Mouse (Mus musculus): ENCODE measurements at regions not wholly inside any gene's neighbourhood (a gene's known extent, or its start where the extent isn't known, plus 50 kb on each side); places are given as distances from the start of the nearest gene placed in this dataset.

DNA sequence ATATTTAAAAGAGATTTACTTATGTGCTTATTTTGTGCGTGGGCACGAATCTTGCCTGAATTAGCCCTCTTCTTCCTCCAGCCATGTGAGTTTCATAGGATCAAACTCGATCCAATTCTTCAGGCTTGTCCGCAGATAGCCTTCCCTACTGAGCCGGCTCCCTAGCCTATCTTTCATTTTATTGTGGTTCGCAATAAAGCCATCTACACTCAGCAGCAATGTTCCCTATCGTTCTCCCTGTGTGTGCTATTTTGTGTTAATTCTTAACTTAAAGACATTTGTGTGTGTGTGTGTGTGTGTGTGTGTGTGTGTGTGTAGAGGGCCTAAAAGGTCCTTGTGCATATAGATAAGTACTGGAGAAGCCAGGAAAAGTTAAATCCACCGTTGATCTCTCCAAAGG lies 211.8 kb upstream of the Prickle1 start:
- H3K9me3 ChIP-seq (ENCODE audit: control insufficient read depth, low read length): no peaks in the 10 kb centered on the region
- no peak overlapping the region for H3K9ac ChIP-seq (ENCODE audit: low read depth, low read length)
- 89% methylated on average over 8 of the region's 8 CpGs for WGBS
- DNase-seq (ENCODE audit: low spot score): no peak
- no peaks in the 10 kb centered on the region for H3K36me3 ChIP-seq (ENCODE audit: control insufficient read depth, insufficient read depth, low read length)
- H3K4me2 ChIP-seq (ENCODE audit: low read depth, low read length): no peak overlapping the region
- no peaks in the 10 kb centered on the region for H3K4me1 ChIP-seq (ENCODE audit: control insufficient read depth, insufficient read depth, low read length)
- no peak overlapping the region for H3K27ac ChIP-seq (replicated peaks; ENCODE audit: low read depth, low read length)
- H3K27me3 ChIP-seq (replicated peaks; ENCODE audit: control insufficient read depth, insufficient read depth, low read length): no peaks in the 10 kb centered on the region
- no peak overlapping the region for H3K4me3 ChIP-seq (ENCODE audit: low read depth, low read length)
- ATAC-seq (ENCODE audit: low read depth): no peak

- no peaks in the 10 kb centered on the region for H3K9me3 ChIP-seq (ENCODE audit: control insufficient read depth, low read length)
- DNase-seq (ENCODE audit: low spot score) (no peak), ATAC-seq (ENCODE audit: low read depth) (no peak)
- H3K4me2 ChIP-seq (ENCODE audit: low read depth, low read length): no peak overlapping the region
- H3K4me1 ChIP-seq (ENCODE audit: control insufficient read depth, insufficient read depth, low read length): no peaks in the 10 kb centered on the region
- no peak overlapping the region for H3K27ac ChIP-seq (replicated peaks; ENCODE audit: low read depth, low read length)
- H3K4me3 ChIP-seq (ENCODE audit: low read depth, low read length): no peak overlapping the region
- WGBS: 78% methylated on average over 9 of the region's 9 CpGs
- no peaks in the 10 kb centered on the region for H3K36me3 ChIP-seq (ENCODE audit: control insufficient read depth, insufficient read depth, low read length)
- no peaks in the 10 kb centered on the region for H3K27me3 ChIP-seq (replicated peaks; ENCODE audit: control insufficient read depth, insufficient read depth, low read length)
- no peak overlapping the region for H3K9ac ChIP-seq (ENCODE audit: low read depth, low read length)
These were observed 209.0 kb upstream of the Prickle1 start for GRCm38 (mm10) chr15:93804703-93805102.

DNA sequence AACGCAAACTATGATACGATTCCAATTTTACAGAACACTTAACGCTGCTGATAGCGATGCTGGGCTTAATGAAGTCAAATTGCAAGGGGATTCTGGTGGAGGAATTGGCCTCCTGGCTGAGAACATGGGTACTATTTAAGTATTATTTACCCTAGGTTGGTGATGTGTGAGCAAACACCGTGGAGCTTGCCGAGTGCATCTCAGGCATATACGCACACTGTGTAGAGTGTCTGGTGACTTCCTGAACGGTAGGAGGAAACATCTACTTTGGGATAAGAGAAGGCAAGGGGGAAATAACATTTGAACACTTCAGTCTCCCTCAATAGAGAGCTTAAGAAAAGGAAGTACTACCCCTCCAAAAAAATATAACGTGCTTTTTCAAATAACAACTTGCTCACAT lies 194.8 kb upstream of the Prickle1 start:
- Histone ChIP-seq H3K4me2 (ENCODE audit: low read depth, low read length) (no peak overlapping the region), H3K9me3 (ENCODE audit: control insufficient read depth, low read length) (no peaks in the 10 kb centered on the region), H3K4me3 (ENCODE audit: low read depth, low read length) (no peak overlapping the region), H3K9ac (ENCODE audit: low read depth, low read length) (no peak overlapping the region), H3K4me1 (ENCODE audit: control insufficient read depth, insufficient read depth, low read length) (peaks cover 23% of the 10 kb centered on the region), H3K36me3 (ENCODE audit: control insufficient read depth, insufficient read depth, low read length) (no peaks in the 10 kb centered on the region), H3K27ac (replicated peaks; ENCODE audit: low read depth, low read length) (no peak overlapping the region), H3K27me3 (replicated peaks; ENCODE audit: control insufficient read depth, insufficient read depth, low read length) (no peaks in the 10 kb centered on the region)
- 76% methylated on average over 9 of the region's 9 CpGs for WGBS
- no peak for DNase-seq (ENCODE audit: low spot score)
- no peak for ATAC-seq (ENCODE audit: low read depth)

- H3K36me3 ChIP-seq (ENCODE audit: control insufficient read depth, insufficient read depth, low read length): no peaks in the 10 kb centered on the region
- WGBS: 80% methylated on average over 3 of the region's 3 CpGs
- no peak for ATAC-seq (ENCODE audit: low read depth)
- peaks cover 25% of the 10 kb centered on the region for H3K4me1 ChIP-seq (ENCODE audit: control insufficient read depth, insufficient read depth, low read length)
- H3K4me3 ChIP-seq (ENCODE audit: low read depth, low read length): no peak overlapping the region
- no peaks in the 10 kb centered on the region for H3K27me3 ChIP-seq (replicated peaks; ENCODE audit: control insufficient read depth, insufficient read depth, low read length)
- no peak overlapping the region for H3K9ac ChIP-seq (ENCODE audit: low read depth, low read length)
- no peak for DNase-seq (ENCODE audit: low spot score)
- no peak overlapping the region for H3K4me2 ChIP-seq (ENCODE audit: low read depth, low read length)
- no peak overlapping the region for H3K27ac ChIP-seq (replicated peaks; ENCODE audit: low read depth, low read length)
- no peaks in the 10 kb centered on the region for H3K9me3 ChIP-seq (ENCODE audit: control insufficient read depth, low read length)
These were observed 194.1 kb upstream of the Prickle1 start for GRCm38 (mm10) chr15:93789762-93790161.

DNA sequence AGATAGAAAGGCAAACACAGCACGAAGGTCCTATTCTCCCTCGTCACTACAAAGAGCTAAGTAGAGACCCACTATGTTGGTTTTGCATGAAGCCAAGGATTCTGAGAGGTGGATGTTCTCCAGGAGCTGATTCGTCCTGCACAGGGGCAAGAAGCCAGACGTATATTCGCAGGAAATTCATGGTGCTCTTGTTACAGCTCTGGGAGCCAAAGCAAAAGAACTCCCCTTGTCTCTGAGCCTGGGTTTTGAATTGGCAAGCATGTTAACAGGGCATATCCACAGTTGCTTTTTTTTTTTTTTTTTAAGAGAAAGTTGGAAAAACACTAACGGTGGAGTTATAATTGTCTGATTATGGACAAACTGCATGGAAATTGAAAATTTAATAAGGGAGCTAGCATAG lies 191.7 kb upstream of the Prickle1 start:
- Histone ChIP-seq H3K36me3 (ENCODE audit: control insufficient read depth, insufficient read depth, low read length) (no peaks in the 10 kb centered on the region), H3K27ac (replicated peaks; ENCODE audit: low read depth, low read length) (peak overlapping the region; percentile 46), H3K9ac (ENCODE audit: low read depth, low read length) (no peak overlapping the region), H3K9me3 (ENCODE audit: control insufficient read depth, low read length) (no peaks in the 10 kb centered on the region), H3K27me3 (replicated peaks; ENCODE audit: control insufficient read depth, insufficient read depth, low read length) (no peaks in the 10 kb centered on the region), H3K4me2 (ENCODE audit: low read depth, low read length) (no peak overlapping the region), H3K4me3 (ENCODE audit: low read depth, low read length) (no peak overlapping the region), H3K4me1 (ENCODE audit: control insufficient read depth, insufficient read depth, low read length) (peaks cover 25% of the 10 kb centered on the region)
- WGBS: 70% methylated on average over 6 of the region's 6 CpGs
- DNase-seq (ENCODE audit: low spot score): peak; percentile 85
- peak; percentile 60; the same call in 1 of the 2 replicates for ATAC-seq (ENCODE audit: low read depth)

DNA sequence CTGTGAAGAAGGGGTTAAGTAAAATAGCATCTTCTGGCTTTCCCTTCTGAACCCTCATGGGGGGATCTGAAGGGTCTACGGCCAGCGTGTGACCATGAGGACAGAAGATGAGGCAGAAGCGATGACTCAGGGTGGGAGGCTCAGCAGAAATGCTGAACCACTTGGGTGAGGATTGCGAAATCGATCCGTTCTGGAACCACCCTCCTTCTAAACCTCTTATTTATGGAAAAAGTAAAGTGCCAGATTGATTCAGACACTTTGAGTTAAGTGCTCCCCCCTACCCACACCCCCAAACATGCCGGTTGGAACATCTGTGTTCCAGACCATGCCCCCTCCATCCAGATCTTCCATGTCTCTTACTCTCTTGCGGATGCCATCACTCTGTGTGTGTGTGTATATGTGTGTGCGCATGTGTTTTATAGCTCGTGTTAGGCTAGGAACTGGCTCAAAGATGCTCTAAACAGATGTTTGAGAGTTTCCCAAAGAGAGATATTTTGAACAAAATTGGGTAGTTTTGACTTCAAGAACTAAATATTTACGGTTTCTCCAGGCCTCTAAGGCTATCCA lies 190.2 kb upstream of the Prickle1 start:
- 0 out of 2 replicates have a peak, but pooled peaks cover 18% of the 10 kb centered on the region for H3K4me1 ChIP-seq (ENCODE audit: control insufficient read depth, insufficient read depth, low read length)
- ATAC-seq (ENCODE audit: low read depth): peak; percentile 47; the same call in 1 of the 2 replicates
- no peak overlapping the region for H3K9ac ChIP-seq (ENCODE audit: low read depth, low read length)
- peak; percentile 71 for DNase-seq (ENCODE audit: low spot score)
- H3K36me3 ChIP-seq (ENCODE audit: control insufficient read depth, insufficient read depth, low read length): no peaks in the 10 kb centered on the region
- 65% methylated on average over 11 of the region's 11 CpGs for WGBS
- no peak overlapping the region for H3K4me2 ChIP-seq (ENCODE audit: low read depth, low read length)
- H3K27me3 ChIP-seq (replicated peaks; ENCODE audit: control insufficient read depth, insufficient read depth, low read length): no peaks in the 10 kb centered on the region
- no peaks in the 10 kb centered on the region for H3K9me3 ChIP-seq (ENCODE audit: control insufficient read depth, low read length)
- H3K27ac ChIP-seq (replicated peaks; ENCODE audit: low read depth, low read length): peak overlapping the region; percentile 41; the same call in 1 of the 2 replicates
- no peak overlapping the region for H3K4me3 ChIP-seq (ENCODE audit: low read depth, low read length)

DNA sequence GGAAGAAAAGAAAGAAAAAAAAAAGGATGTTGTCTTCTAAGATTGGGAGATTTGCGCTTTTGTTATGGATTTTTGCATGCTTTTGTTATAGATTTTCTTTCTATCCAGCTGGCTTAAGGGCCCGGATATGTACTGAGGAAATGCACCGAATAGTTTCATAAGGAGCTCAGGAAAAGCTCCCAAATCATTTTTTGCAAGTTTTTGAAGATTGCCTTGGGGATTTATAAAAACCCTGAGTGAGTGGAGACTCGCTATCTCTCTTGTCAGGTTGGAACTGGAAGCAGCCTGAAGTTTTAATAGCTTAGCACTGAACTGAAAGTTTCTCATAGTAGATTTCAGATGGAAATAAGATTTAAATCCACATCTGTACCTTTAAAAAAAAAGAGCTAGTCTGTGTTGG lies 188.0 kb upstream of the Prickle1 start:
- H3K9ac ChIP-seq (ENCODE audit: low read depth, low read length): no peak overlapping the region
- H3K9me3 ChIP-seq (ENCODE audit: control insufficient read depth, low read length): no peaks in the 10 kb centered on the region
- H3K27me3 ChIP-seq (replicated peaks; ENCODE audit: control insufficient read depth, insufficient read depth, low read length): no peaks in the 10 kb centered on the region
- no peak overlapping the region for H3K4me2 ChIP-seq (ENCODE audit: low read depth, low read length)
- H3K36me3 ChIP-seq (ENCODE audit: control insufficient read depth, insufficient read depth, low read length): no peaks in the 10 kb centered on the region
- no peak for ATAC-seq (ENCODE audit: low read depth)
- H3K4me3 ChIP-seq (ENCODE audit: low read depth, low read length): no peak overlapping the region
- peak; percentile 20 for DNase-seq (ENCODE audit: low spot score)
- H3K27ac ChIP-seq (replicated peaks; ENCODE audit: low read depth, low read length): no peak overlapping the region
- 74% methylated on average over 4 of the region's 4 CpGs for WGBS
- 0 out of 2 replicates have a peak, but pooled peaks cover 15% of the 10 kb centered on the region for H3K4me1 ChIP-seq (ENCODE audit: control insufficient read depth, insufficient read depth, low read length)

DNA sequence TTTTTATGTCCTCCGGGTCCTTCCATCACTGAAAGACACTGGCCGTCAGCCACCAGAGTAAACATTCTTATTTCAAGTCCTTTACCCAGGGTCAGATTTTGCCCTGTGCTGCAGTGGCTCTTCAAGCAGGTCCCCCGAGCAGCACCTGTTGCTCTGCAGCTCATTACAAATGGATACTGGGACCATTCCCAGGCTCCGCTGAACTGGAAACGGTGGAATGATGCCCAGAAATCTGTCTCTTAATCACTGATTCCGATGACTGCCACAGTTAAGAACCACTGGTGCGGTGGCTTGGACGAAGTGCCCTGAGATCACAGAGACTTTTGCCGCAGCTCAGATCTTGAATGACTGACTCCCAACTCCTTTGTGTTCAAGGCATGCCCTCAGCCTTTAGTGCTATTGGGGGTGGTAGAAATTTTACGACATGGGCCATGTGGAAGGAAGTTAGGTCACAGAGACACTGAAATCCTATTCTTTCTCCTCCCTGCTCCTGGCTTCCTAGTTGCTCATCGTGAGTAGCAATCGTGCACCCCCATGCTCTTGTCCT lies 179.6 kb upstream of the Prickle1 start:
- ATAC-seq (ENCODE audit: low read depth): no peak
- H3K9ac ChIP-seq (ENCODE audit: low read depth, low read length): no peak overlapping the region
- no peak overlapping the region for H3K4me3 ChIP-seq (ENCODE audit: low read depth, low read length)
- H3K4me2 ChIP-seq (ENCODE audit: low read depth, low read length): no peak overlapping the region
- WGBS: 77% methylated on average over 12 of the region's 12 CpGs
- H3K4me1 ChIP-seq (ENCODE audit: control insufficient read depth, insufficient read depth, low read length): no peaks in the 10 kb centered on the region
- no peak overlapping the region for H3K27ac ChIP-seq (replicated peaks; ENCODE audit: low read depth, low read length)
- no peaks in the 10 kb centered on the region for H3K36me3 ChIP-seq (ENCODE audit: control insufficient read depth, insufficient read depth, low read length)
- no peaks in the 10 kb centered on the region for H3K9me3 ChIP-seq (ENCODE audit: control insufficient read depth, low read length)
- peak; percentile 43 for DNase-seq (ENCODE audit: low spot score)
- no peaks in the 10 kb centered on the region for H3K27me3 ChIP-seq (replicated peaks; ENCODE audit: control insufficient read depth, insufficient read depth, low read length)

DNA sequence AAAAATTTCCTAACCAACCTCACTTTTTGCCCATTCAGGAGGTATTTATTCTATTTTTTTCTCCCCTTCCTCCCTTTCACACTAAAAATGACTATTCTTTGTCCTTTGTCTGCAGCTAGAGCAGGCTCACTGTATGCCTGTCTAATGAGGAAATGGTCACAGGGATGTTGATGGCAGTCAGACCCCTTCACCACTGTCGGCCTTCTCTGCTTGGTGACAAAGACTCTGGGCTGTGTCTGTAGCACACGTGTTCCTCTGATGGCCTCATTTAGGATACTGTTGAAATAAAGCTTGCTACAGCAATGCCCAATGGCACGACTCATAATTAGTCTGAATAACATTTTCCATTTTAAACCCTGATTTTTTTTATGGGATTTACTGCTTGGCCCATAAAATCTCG lies 178.6 kb upstream of the Prickle1 start:
- no peak overlapping the region for H3K4me2 ChIP-seq (ENCODE audit: low read depth, low read length)
- WGBS: 61% methylated on average over 4 of the region's 4 CpGs
- no peak overlapping the region for H3K9ac ChIP-seq (ENCODE audit: low read depth, low read length)
- H3K4me3 ChIP-seq (ENCODE audit: low read depth, low read length): no peak overlapping the region
- no peaks in the 10 kb centered on the region for H3K27me3 ChIP-seq (replicated peaks; ENCODE audit: control insufficient read depth, insufficient read depth, low read length)
- ATAC-seq (ENCODE audit: low read depth): no peak
- no peaks in the 10 kb centered on the region for H3K36me3 ChIP-seq (ENCODE audit: control insufficient read depth, insufficient read depth, low read length)
- H3K4me1 ChIP-seq (ENCODE audit: control insufficient read depth, insufficient read depth, low read length): no peaks in the 10 kb centered on the region
- no peaks in the 10 kb centered on the region for H3K9me3 ChIP-seq (ENCODE audit: control insufficient read depth, low read length)
- DNase-seq (ENCODE audit: low spot score): no peak
- H3K27ac ChIP-seq (replicated peaks; ENCODE audit: low read depth, low read length): no peak overlapping the region
